Mouse (Mus musculus) C2C12 (cell line): ENCODE data around the gene Myt1l.

Experiments used
- CEBPB ChIP-seq: IDR thresholded peaks from one replicate; pipeline ENCODE4 v1.6.1; 2011; ENCODE audit warnings: low read depth, mild to moderate bottlenecking, control low read depth, moderate library complexity
- CTCF ChIP-seq: IDR thresholded peaks from one replicate; pipeline ENCODE4 v1.5.1; 2011; ENCODE audit not compliant: control insufficient read depth, insufficient read depth, insufficient read length
- FOSL1 ChIP-seq: IDR thresholded peaks from one replicate; pipeline ENCODE4 v1.8.0; 2011; ENCODE audit warnings: mild to moderate bottlenecking, low read length; ENCODE audit not compliant: poor library complexity, insufficient read depth, severe bottlenecking
- MAX ChIP-seq: IDR thresholded peaks from one replicate; pipeline ENCODE4 v1.6.1; 2011; ENCODE audit warnings: mild to moderate bottlenecking, control low read depth
- MYOD1 ChIP-seq: IDR thresholded peaks from one replicate; pipeline ENCODE4 v1.6.1; 2011; ENCODE audit warnings: low read depth; ENCODE audit not compliant: control insufficient read depth, insufficient read length
- MYOG ChIP-seq: IDR thresholded peaks from one replicate; pipeline ENCODE4 v1.6.1; 2011; ENCODE audit not compliant: control insufficient read depth, insufficient read length; ENCODE audit errors: extremely low read depth
- USF1 ChIP-seq: IDR thresholded peaks from one replicate; pipeline ENCODE4 v1.6.1; 2011; ENCODE audit warnings: low read depth, mild to moderate bottlenecking, control low read depth, moderate library complexity

- TF ChIP-seq CTCF, result no peak
- no peak for TF ChIP-seq USF1
- TF ChIP-seq MAX, result no peak
- no peak for TF ChIP-seq MYOD1
- TF ChIP-seq CEBPB, result no peak
- no peak for TF ChIP-seq MYOG
- no peak for TF ChIP-seq FOSL1
Observed at GRCm38 (mm10) chr12:29534761-29535300, 6.6 kb downstream of the Myt1l start.
